Comparison of ENCODE assay signal across 8 mouse cellular contexts in the genomic region with DNA sequence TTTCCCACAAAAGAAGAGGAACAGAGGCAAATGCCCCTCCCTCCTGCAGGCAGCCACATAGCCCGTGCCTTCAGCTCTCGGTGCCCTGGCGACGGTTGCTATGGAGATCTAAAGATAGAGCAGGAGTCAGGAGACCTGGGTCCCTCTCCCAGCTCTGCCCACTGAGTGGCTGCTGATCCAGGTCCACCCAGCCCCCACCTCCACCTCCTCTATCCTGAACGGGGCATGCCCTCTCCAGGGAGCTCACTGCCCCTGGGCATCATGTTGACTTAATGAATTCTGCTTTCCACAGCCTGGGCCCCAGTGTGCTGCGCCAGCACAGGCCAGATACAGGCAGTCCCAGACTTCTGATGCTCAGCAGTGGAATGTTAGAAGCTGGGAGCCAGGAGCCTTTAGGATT. TPM values are rescaled to one million over a fixed set of nuclear protein-coding genes. Genes with fewer than 3 reads are reported as not detected.
A peak's percentile ranks its signal among the peaks of the same experiment; 100 is the strongest.
DNase-seq lines count a peak whose midpoint lies in the region; ATAC-seq and TF ChIP-seq lines count a peak whose summit lies in the region.

No protein-coding gene starts in this region.

- DNase-seq in lung, postnatal 14 days: no peak
- peak; percentile 58 to 80 for DNase-seq in frontal cortex, postnatal 14 days (ENCODE audit: low spot score in 2 of 2)
- DNase-seq in kidney, postnatal 0 days (ENCODE audit: low spot score): peak; percentile 22
- peak; percentile 80 for DNase-seq in right cerebral cortex, adult 2 months (ENCODE audit: low spot score in 2 of 2)
- DNase-seq in spleen, postnatal 4 days (ENCODE audit: low spot score in 2 of 2): no peak
- no peak for DNase-seq in ovary, adult 18-20 months (ENCODE audit: low spot score)

- H3K36me3 ChIP-seq in lung, embryonic 15.5 days: no peaks in the 10 kb centered on the region
- no peaks in the 10 kb centered on the region for H3K36me3 ChIP-seq in kidney, postnatal 0 days (ENCODE audit: insufficient read depth, low read length)
- no peaks in the 10 kb centered on the region for H3K36me3 ChIP-seq in limb, embryonic 12.5 days

- no peak overlapping the region for H3K4me2 ChIP-seq in lung, embryonic 15.5 days
- no peak overlapping the region for H3K4me2 ChIP-seq in kidney, postnatal 0 days (ENCODE audit: low read length)
- H3K4me2 ChIP-seq in limb, embryonic 12.5 days: no peak overlapping the region

- H3K27me3 ChIP-seq in lung, embryonic 15.5 days: no peaks in the 10 kb centered on the region
- H3K27me3 ChIP-seq in kidney, postnatal 0 days (ENCODE audit: insufficient read depth, low read length): no peaks in the 10 kb centered on the region
- no peaks in the 10 kb centered on the region for H3K27me3 ChIP-seq in limb, embryonic 12.5 days

- ATAC-seq in lung, embryonic 15.5 days (ENCODE audit: borderline replicate concordance, extremely low read depth, low FRiP score, low TSS enrichment): peak; percentile 54; the same call in 1 of the 2 replicates
- peak; percentile 82 for ATAC-seq in kidney, postnatal 0 days (replicated peaks; ENCODE audit: low FRiP score, low read depth)
- 0 out of 2 replicates have a peak, but pooled peaks have one; percentile 23 for ATAC-seq in limb, embryonic 12.5 days (ENCODE audit: insufficient number of reproducible peaks, insufficient read depth, low FRiP score, low TSS enrichment, low read depth)

- H3K27ac ChIP-seq in lung, embryonic 15.5 days: no peak overlapping the region
- peak overlapping the region; percentile 42; the same call in 1 of the 2 replicates for H3K27ac ChIP-seq in kidney, postnatal 0 days
- H3K27ac ChIP-seq in limb, embryonic 12.5 days: peak overlapping the region; percentile 56

- no peaks in the 10 kb centered on the region for H3K9me3 ChIP-seq in lung, embryonic 15.5 days
- H3K9me3 ChIP-seq in kidney, postnatal 0 days (replicated peaks; ENCODE audit: low read length): no peaks in the 10 kb centered on the region
- H3K9me3 ChIP-seq in limb, embryonic 12.5 days: no peaks in the 10 kb centered on the region

- no peak for TF ChIP-seq CTCF in kidney, postnatal 0 days (IDR thresholded peaks at IDR 0.05; ENCODE audit: low read depth)

- H3K4me3 ChIP-seq in lung, embryonic 15.5 days: no peak overlapping the region
- no peak overlapping the region for H3K4me3 ChIP-seq in kidney, postnatal 0 days (replicated peaks; ENCODE audit: low read depth, low read length)
- H3K4me3 ChIP-seq in limb, embryonic 12.5 days (replicated peaks): no peak overlapping the region

- 14% methylated on average over 6 of the region's 6 CpGs for WGBS in lung, embryonic 15.5 days
- WGBS in kidney, postnatal 0 days: 29% methylated on average over 6 of the region's 6 CpGs
- WGBS in limb, embryonic 12.5 days: 16% methylated on average over 6 of the region's 6 CpGs

- H3K9ac ChIP-seq in lung, embryonic 15.5 days: no peak overlapping the region
- no peak overlapping the region for H3K9ac ChIP-seq in kidney, postnatal 0 days (ENCODE audit: low read depth, low read length)
- H3K9ac ChIP-seq in limb, embryonic 12.5 days (replicated peaks): no peak overlapping the region

- H3K4me1 ChIP-seq in lung, embryonic 15.5 days: peaks cover 4% of the 10 kb centered on the region; the same call in 1 of the 2 replicates
- peaks cover 7% of the 10 kb centered on the region; the same call in 1 of the 2 replicates for H3K4me1 ChIP-seq in kidney, postnatal 0 days (replicated peaks; ENCODE audit: insufficient read depth, low read length)
- H3K4me1 ChIP-seq in limb, embryonic 12.5 days (replicated peaks): peaks cover 22% of the 10 kb centered on the region

RNA-seq across cellular contexts. Expression of a gene that starts 11.8 kb away (rescaled TPM):
- polyA plus RNA-seq in lung, embryonic 15.5 days (2015; fragmentation: Nextera tagmentation; extraction: Ambion mirVana): not detected in 2 replicates
- polyA plus RNA-seq in kidney, postnatal 0 days (2015; fragmentation: Nextera tagmentation; extraction: Ambion mirVana): 0.09 and 0.10 TPM in 2 replicates
- not detected in 2 replicates for polyA plus RNA-seq in limb, embryonic 12.5 days (2016; fragmentation: Nextera tagmentation; extraction: Ambion mirVana)

RNA-seq across cellular contexts. Expression of a gene that starts 18.1 kb away (rescaled TPM):
- 5.9 and 6.1 TPM in 2 replicates for polyA plus RNA-seq in lung, embryonic 15.5 days (2015; fragmentation: Nextera tagmentation; extraction: Ambion mirVana)
- polyA plus RNA-seq in kidney, postnatal 0 days (2015; fragmentation: Nextera tagmentation; extraction: Ambion mirVana): 15.0 and 17.4 TPM in 2 replicates
- 4.6 and 7.1 TPM in 2 replicates for polyA plus RNA-seq in limb, embryonic 12.5 days (2016; fragmentation: Nextera tagmentation; extraction: Ambion mirVana)

RNA-seq across cellular contexts. Expression of a gene that starts 18.2 kb away (rescaled TPM):
- polyA plus RNA-seq in lung, embryonic 15.5 days (2015; fragmentation: Nextera tagmentation; extraction: Ambion mirVana): 90.5 and 94.8 TPM in 2 replicates
- 94.1 and 99.7 TPM in 2 replicates for polyA plus RNA-seq in kidney, postnatal 0 days (2015; fragmentation: Nextera tagmentation; extraction: Ambion mirVana)
- polyA plus RNA-seq in limb, embryonic 12.5 days (2016; fragmentation: Nextera tagmentation; extraction: Ambion mirVana): 97.8 and 102 TPM in 2 replicates

Comparison
In these comparisons a context has a peak if more than half of its experiments do, and no peak if none do; other contexts are left out.
1. ATAC-seq: peak in every context shown above with its lines; median percentile 82 in kidney, postnatal 0 days; 54 in lung, embryonic 15.5 days; 23 in limb, embryonic 12.5 days.
2. DNase-seq: peak in frontal cortex, postnatal 14 days (2 of 2), kidney, postnatal 0 days (single experiment) and right cerebral cortex, adult 2 months (2 of 2); none in lung, postnatal 14 days (single experiment), spleen, postnatal 4 days (0 of 2) and ovary, adult 18-20 months (single experiment).